Mouse (Mus musculus) bone marrow macrophage, adult 2 months (primary cell): ENCODE measurements around the gene Ccdc154.

ENCODE experiments used
- CTCF ChIP-seq: IDR thresholded peaks from 2 replicates; pipeline ENCODE4 v1.5.1; 2012; ENCODE audit warnings: low read depth, mild to moderate bottlenecking, low read length, moderate library complexity
- POLR2A ChIP-seq: IDR thresholded peaks from 2 replicates; pipeline ENCODE4 v1.6.1; 2012; ENCODE audit warnings: mild to moderate bottlenecking, low read depth, low read length, borderline replicate concordance

- TF ChIP-seq CTCF (no peak), POLR2A (no peak)
Observed at GRCm38 (mm10) chr17:25115664-25116432, 46.4 kb upstream of the Ccdc154 start, which contains the start of gene Telo2.
